Mouse (Mus musculus) midbrain, embryonic 11.5 days (tissue): ENCODE results near the gene Pycr1. TPM values are rescaled to one million over a fixed set of nuclear protein-coding genes. Genes with fewer than 3 reads are reported as not detected.

Experiments used
- ATAC-seq: fragments of 200-750 bp; cut with Nextera tagmentation; 2 replicates; pipeline ENCODE4 v1.8.0; 2017; ENCODE audit warnings: moderate TSS enrichment, moderate library complexity; ENCODE audit not compliant: low FRiP score
- DNase-seq: peaks from one replicate; pipeline ENCODE4 v3.0.0; 2015; ENCODE audit warnings: low spot score; ENCODE audit errors: missing footprints
- H3K27ac ChIP-seq: fragments of 300-500 bp; sonication (generic); 2 replicates; pipeline ENCODE4 v1.5.1; 2014; ENCODE audit warnings: low read depth, low read length
- H3K27me3 ChIP-seq: fragments of 300-500 bp; sonication (generic); 2 replicates; pipeline ENCODE4 v1.6.1; 2014; ENCODE audit warnings: mild to moderate bottlenecking, low read length, moderate library complexity, mixed read lengths; ENCODE audit not compliant: control insufficient read depth, insufficient read depth
- H3K36me3 ChIP-seq: fragments of 300-500 bp; sonication (generic); 2 replicates; pipeline ENCODE4 v1.6.1; 2014; ENCODE audit warnings: mild to moderate bottlenecking, low read length, moderate library complexity, mixed read lengths; ENCODE audit not compliant: control insufficient read depth, insufficient read depth
- H3K4me1 ChIP-seq: fragments of 300-500 bp; sonication (generic); 2 replicates; pipeline ENCODE4 v1.6.1; 2014; ENCODE audit warnings: low read length; ENCODE audit not compliant: control insufficient read depth, insufficient read depth
- H3K4me2 ChIP-seq: fragments of 300-500 bp; sonication (generic); 2 replicates; pipeline ENCODE4 v1.6.1; 2014; ENCODE audit warnings: mild to moderate bottlenecking, moderate library complexity
- H3K4me3 ChIP-seq: fragments of 300-500 bp; sonication (generic); 2 replicates; pipeline ENCODE4 v1.5.1; 2014; ENCODE audit warnings: low read depth, low read length
- H3K9ac ChIP-seq: fragments of 300-500 bp; sonication (generic); 2 replicates; pipeline ENCODE4 v1.6.1; 2014; ENCODE audit warnings: low read length
- H3K9me3 ChIP-seq: fragments of 300-500 bp; sonication (generic); 2 replicates; pipeline ENCODE4 v1.6.1; 2016; ENCODE audit warnings: low read length; ENCODE audit not compliant: control insufficient read depth
- WGBS: fragments of 180-500 bp; shearing (Covaris S2); extraction: QIAGEN DNeasy Blood & Tissue Kit; methylation state at CpG from one replicate; pipeline ENCODE4 v1.1.7; 2014; 5-methylcytosine and 5-hydroxymethylcytosine counted together
- polyA plus RNA-seq: library from polyadenylated mRNA; unstranded; fragments of >200 nt; fragmentation: Nextera tagmentation; extraction: Ambion mirVana; gene quantifications from 2 replicates; pipeline ENCODE4 v1.2.1, GENCODE M21; 2014

Gene Pycr1
- polyA plus RNA-seq, 1 experiment from 2014 or later: 32.8 TPM

DNA sequence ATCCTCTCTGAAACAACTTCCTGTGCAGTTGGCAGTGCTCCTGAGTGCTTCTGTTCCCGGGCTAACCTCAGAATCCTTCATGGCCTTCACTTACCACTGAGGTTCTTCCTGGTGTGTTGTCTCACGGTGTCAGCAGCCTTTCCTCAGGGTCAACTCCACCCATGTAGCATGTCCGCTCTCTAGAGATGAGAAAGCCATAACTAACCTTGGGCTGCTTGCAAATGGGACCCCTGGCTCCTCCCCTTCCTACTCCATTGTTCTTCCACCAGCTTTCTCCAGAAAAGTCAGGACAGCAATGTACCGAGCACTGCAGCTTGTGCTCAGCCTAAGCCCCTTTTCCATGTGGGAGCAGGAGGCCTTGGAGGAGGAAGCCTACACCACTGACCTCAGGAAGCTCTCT lies 36.8 kb downstream of the Pycr1 start:
- H3K27me3 ChIP-seq: peaks cover 4% of the 10 kb centered on the region; the same call in 1 of the 2 replicates
- no peak overlapping the region for H3K9ac ChIP-seq
- no peak overlapping the region for H3K4me2 ChIP-seq
- ATAC-seq (no peak), DNase-seq (no peak)
- no peaks in the 10 kb centered on the region for H3K9me3 ChIP-seq
- WGBS: 82% methylated on average over 4 of the region's 4 CpGs
- no peak overlapping the region for H3K27ac ChIP-seq
- peaks cover 7% of the 10 kb centered on the region for H3K36me3 ChIP-seq
- peaks cover 10% of the 10 kb centered on the region for H3K4me1 ChIP-seq
- no peak overlapping the region for H3K4me3 ChIP-seq

DNA sequence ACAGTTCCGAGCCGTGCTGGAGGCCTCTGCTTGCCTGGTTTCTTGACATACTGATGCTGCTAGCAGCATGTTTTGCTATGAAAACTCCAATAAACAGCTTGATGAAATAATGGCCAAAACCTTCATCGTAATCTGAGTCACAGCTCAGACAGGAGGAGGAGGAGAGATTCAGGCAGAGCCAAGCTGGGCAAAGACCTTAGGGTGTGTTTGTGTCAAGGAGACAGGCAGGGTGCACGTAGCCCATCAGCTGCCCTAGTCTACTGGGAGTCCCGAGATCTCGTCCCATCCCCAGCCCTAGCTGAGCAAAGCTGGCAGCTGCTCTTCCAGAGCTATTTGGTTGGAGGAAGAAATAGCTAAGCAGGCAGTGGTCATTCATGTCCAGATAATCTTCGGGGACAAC lies 37.9 kb downstream of the Pycr1 start:
- peaks cover 10% of the 10 kb centered on the region for H3K4me1 ChIP-seq
- no peaks in the 10 kb centered on the region for H3K9me3 ChIP-seq
- peaks cover 9% of the 10 kb centered on the region; the same call in 1 of the 2 replicates for H3K36me3 ChIP-seq
- ATAC-seq (no peak), DNase-seq (no peak)
- H3K4me3 ChIP-seq: no peak overlapping the region
- H3K9ac ChIP-seq: no peak overlapping the region
- no peak overlapping the region for H3K27ac ChIP-seq
- H3K27me3 ChIP-seq: peaks cover 4% of the 10 kb centered on the region; the same call in 1 of the 2 replicates
- H3K4me2 ChIP-seq: no peak overlapping the region
- 95% methylated on average over 7 of the region's 7 CpGs for WGBS

DNA sequence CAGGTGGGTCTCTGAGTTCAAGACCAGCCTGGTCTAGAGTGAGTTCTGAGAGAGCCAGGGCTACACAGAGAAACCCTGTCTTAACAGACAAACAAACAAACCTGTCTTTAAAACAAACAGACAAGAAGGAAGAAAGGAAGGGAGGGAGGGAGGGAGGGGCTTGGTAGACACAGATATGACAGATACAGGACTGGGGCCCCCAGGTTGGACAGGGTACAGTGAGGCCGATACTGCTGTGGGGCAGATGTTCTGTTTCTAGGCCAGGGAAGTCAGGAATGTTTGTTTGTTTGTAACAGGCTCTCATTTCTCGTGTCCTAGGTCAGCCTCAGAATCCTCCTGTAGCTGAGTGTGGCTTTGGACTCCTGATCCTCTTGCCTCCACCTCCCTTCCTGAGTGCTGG lies 40.0 kb downstream of the Pycr1 start:
- H3K36me3 ChIP-seq: peaks cover 7% of the 10 kb centered on the region; the same call in 1 of the 2 replicates
- peaks cover 9% of the 10 kb centered on the region for H3K4me1 ChIP-seq
- no peaks in the 10 kb centered on the region; the same call in 1 of the 2 replicates for H3K27me3 ChIP-seq
- H3K9me3 ChIP-seq: no peaks in the 10 kb centered on the region
- no peak overlapping the region for H3K4me3 ChIP-seq
- 79% methylated on average over 2 of the region's 2 CpGs for WGBS
- H3K27ac ChIP-seq: no peak overlapping the region
- DNase-seq (no peak), ATAC-seq (no peak)
- H3K4me2 ChIP-seq: no peak overlapping the region
- no peak overlapping the region for H3K9ac ChIP-seq

DNA sequence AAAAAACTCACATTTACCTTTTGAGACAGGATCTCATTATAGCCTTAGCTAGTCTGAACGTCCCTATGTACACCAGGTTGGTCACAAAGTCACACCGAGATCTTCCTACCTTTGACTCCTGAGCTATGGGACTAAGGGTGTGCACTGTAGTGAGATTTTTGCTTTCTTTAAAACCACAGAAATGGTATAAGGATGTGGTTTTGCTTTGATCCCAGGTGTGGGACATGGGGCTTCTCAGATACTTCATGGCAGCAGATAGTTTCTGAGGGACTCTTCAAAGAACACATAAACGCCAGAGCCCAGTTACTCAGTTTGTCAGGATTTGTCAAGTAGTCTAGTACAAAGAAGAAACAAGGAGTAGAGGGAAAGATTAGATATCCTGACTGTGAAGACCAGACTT lies 42.9 kb downstream of the Pycr1 start:
- no peaks in the 10 kb centered on the region for H3K27me3 ChIP-seq
- no peak overlapping the region for H3K4me2 ChIP-seq
- peaks cover 15% of the 10 kb centered on the region for H3K4me1 ChIP-seq
- no peak overlapping the region for H3K9ac ChIP-seq
- H3K9me3 ChIP-seq: no peaks in the 10 kb centered on the region
- no peak overlapping the region for H3K27ac ChIP-seq
- 97% methylated on average over 3 of the region's 3 CpGs for WGBS
- DNase-seq: no peak
- H3K36me3 ChIP-seq: peaks cover 12% of the 10 kb centered on the region
- H3K4me3 ChIP-seq: no peak overlapping the region
- no peak for ATAC-seq

DNA sequence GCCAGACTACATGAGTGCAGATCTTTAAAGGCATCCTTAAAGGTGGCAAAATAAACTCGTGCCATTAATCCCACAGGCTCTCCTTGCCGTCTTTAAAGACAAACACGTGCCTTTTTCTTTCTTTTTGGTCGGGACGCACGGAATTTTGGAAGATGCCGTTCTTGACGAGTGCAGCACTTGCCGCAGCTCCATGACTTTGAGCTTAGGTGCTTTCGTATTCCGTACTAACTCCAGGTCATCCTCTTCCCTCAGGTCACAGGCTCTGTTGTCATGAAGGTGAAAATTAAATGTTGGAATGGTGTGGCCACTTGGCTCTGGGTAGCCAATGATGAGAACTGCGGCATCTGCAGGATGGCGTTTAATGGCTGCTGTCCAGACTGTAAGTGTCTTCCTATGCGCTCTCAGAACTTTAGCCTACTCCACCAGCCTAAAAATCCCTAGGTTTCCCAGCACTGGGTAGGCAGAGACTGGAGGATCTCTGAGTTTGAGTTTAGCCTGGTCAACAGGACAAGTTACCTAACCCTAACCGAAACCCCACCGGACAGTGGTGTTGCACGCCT lies 44.5 kb downstream of the Pycr1 start:
- Histone ChIP-seq H3K27ac (peak overlapping the region; percentile 64; the same call in 1 of the 2 replicates), H3K9ac (peak overlapping the region; percentile 99), H3K4me3 (peak overlapping the region; percentile 100), H3K4me2 (peak overlapping the region; percentile 72), H3K4me1 (peaks cover 15% of the 10 kb centered on the region), H3K36me3 (peaks cover 22% of the 10 kb centered on the region), H3K27me3 (no peaks in the 10 kb centered on the region), H3K9me3 (no peaks in the 10 kb centered on the region)
- no peak for ATAC-seq
- peak; percentile 84 for DNase-seq
- WGBS: 53% methylated on average over 17 of the region's 17 CpGs

DNA sequence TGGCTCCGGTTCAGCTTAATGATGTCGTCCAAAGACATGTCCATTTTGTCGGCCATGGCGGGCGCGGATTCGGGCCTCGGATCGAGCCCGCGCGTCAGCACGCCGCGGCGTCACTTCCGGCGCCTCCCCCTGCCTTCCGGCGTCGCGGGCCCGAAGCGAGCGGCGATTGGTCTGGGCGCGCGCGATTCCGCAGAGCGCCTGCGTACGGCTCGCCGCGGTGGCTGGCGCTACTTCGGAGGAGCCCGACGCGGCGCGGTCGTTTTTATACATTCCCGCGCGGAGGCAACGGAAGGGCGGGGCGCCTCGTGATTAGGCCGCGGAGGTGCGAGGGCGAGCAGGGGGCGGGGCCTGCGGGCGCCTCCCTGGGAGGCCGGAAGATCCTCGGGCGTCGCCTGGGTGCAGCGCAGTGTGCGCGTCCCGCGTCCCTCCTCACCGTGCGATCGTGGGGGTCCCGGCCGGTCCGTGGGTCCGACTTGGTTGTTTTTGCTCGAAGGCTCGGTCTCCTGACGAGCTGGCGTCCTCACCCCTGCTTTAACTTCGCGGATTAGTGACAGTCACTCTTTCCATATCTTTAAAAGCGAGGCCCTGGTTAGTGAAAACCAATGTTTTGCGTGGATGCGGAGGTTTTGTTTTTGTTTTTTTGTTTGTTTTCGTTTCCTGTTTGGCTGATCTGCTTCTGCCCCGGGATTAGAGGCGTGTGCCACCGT lies 45.1 kb downstream of the Pycr1 start, which contains the start of the genes Alyref and Anapc11:
Alyref (minus strand) TSS at position 83 of the 707 bp plus-strand sequence.
Anapc11 (plus strand) TSS at position 139 of the 707 bp plus-strand sequence.
- Histone ChIP-seq H3K4me1 (peaks cover 15% of the 10 kb centered on the region), H3K9me3 (no peaks in the 10 kb centered on the region), H3K36me3 (peaks cover 28% of the 10 kb centered on the region), H3K27me3 (no peaks in the 10 kb centered on the region), H3K4me2 (peak within 1 kb of the TSS; percentile 96), H3K9ac (peak within 1 kb of the TSS; percentile 99), H3K4me3 (peak within 1 kb of the TSS; percentile 100), H3K27ac (peak within 1 kb of the TSS; percentile 77)
- ATAC-seq (peak; percentile 98), DNase-seq (peak; percentile 99)
- WGBS: under 1% methylated on average over 87 of the region's 88 CpGs

DNA sequence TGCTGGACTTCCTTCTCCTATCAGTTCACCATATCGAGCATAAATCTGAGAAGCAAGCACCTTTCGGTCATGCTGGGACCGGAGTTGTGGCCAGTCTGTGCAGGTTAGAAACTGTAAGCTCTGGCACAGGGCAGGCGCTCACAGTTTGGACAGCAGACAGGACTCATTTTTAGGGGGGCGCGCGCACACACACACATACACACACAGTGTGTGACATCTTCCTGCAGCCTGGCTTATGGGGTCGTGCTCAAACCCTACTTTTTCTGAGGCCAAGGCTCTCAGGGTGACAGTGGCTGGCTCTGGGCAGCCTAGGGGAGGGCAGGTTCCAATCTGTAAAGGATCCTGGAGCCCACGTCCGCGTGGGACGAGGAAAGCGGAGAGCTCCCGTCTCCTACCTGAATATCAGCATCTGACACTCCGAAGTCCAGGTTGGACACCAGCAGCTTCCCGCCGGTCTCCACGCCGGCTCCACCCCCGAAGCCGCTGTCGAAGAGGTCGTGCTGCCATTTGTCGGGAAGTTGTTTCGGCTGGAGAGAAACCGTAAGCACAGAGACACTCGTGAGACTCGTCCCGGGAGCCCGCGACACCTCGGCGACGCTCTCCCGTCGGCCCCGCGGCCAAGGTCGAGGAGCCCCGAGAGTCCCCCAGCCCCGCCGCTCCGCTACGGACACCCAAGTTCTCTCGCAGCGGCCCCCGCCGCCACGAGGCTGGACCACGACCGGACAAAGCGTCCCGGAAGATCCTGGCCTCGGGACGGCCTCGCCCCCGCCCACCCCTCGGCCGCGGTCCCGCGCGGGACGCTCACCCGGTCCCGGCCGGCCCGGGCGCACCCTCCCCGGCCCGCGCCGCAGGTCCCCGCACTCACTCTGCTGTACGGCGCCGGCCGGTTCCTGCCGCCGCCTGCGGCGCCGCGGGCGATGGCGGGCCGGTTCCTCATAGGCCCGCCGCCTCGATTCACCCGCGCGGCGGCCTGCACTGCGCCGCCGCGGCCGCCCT lies 46.0 kb downstream of the Pycr1 start:
- WGBS: 5% methylated on average over 87 of the region's 99 CpGs
- Histone ChIP-seq H3K36me3 (peaks cover 35% of the 10 kb centered on the region), H3K9ac (peak overlapping the region; percentile 99), H3K9me3 (no peaks in the 10 kb centered on the region), H3K4me2 (peak overlapping the region; percentile 96), H3K27ac (peak overlapping the region; percentile 77), H3K4me3 (peak overlapping the region; percentile 100), H3K27me3 (no peaks in the 10 kb centered on the region), H3K4me1 (peaks cover 15% of the 10 kb centered on the region)
- DNase-seq (peak; percentile 86), ATAC-seq (no peak; the same call in 1 of the 2 replicates)

DNA sequence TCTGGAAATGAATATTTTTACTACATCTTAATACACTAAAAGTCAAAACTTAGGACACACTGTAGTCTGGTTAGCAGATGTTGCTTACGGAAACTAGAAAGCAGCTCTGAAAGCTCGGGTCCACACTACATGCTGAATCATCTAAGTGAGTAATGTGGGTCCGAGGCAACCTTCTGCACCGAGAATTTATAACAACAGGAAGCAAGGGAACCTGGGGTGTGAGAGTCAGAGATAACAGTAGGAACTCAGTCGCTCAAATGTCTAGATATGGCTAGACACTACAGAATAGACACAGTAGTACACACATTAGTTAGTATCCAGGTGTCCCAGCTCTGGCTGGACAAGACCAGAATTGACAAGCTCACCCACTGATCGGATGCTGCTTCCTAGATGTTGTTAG lies 55.0 kb downstream of the Pycr1 start:
- WGBS: 90% methylated on average over 6 of the region's 6 CpGs
- Histone ChIP-seq H3K4me2 (no peak overlapping the region), H3K27me3 (no peaks in the 10 kb centered on the region), H3K27ac (no peak overlapping the region), H3K4me3 (no peak overlapping the region), H3K9ac (no peak overlapping the region), H3K36me3 (peaks cover 33% of the 10 kb centered on the region), H3K9me3 (no peaks in the 10 kb centered on the region; the same call in 1 of the 2 replicates), H3K4me1 (no peaks in the 10 kb centered on the region)
- DNase-seq: no peak
- no peak for ATAC-seq
